In genomic region chr4:47051905-47052304, GRCm38 (mm10) we compare ENCODE assay signal across 17 mouse cellular contexts. TPM values are rescaled to one million over a fixed set of nuclear protein-coding genes. Genes with fewer than 3 reads are reported as not detected.
DNase-seq lines count a peak whose midpoint lies in the region; ATAC-seq and TF ChIP-seq lines count a peak whose summit lies in the region.
"Had no signal": no experiment of that assay in that cellular context is flagged by ENCODE, and none has a peak within 500 bp of the region (broad histone marks: within the 10 kb centered on the region; RNA-seq: fewer than 3 reads in every experiment).

No protein-coding gene starts in this region.

- no peak overlapping the region for H3K9ac ChIP-seq in kidney, embryonic 14.5 days (ENCODE audit: low read depth, low read length)
- H3K9ac ChIP-seq in forebrain, embryonic 13.5 days: no peak overlapping the region
- H3K9ac ChIP-seq: forebrain, postnatal 0 days; liver, postnatal 0 days had no signal

- 74% methylated on average over 9 of the region's 9 CpGs for WGBS in kidney, embryonic 14.5 days
- 43% methylated on average over 9 of the region's 9 CpGs for WGBS in kidney, adult 2 months
- WGBS in forebrain, embryonic 13.5 days: 73% methylated on average over 9 of the region's 9 CpGs

- peaks cover 23% of the 10 kb centered on the region for H3K4me1 ChIP-seq in kidney, embryonic 14.5 days (ENCODE audit: control insufficient read depth, insufficient read depth, low read length)
- peaks cover 41% of the 10 kb centered on the region for H3K4me1 ChIP-seq in kidney, adult 2 months (ENCODE audit: control insufficient read depth, insufficient read depth, low read length)
- H3K4me1 ChIP-seq in forebrain, embryonic 13.5 days: peaks cover 17% of the 10 kb centered on the region

- H3K9me3 ChIP-seq in kidney, embryonic 14.5 days (ENCODE audit: control insufficient read depth, low read length): no peaks in the 10 kb centered on the region
- no peaks in the 10 kb centered on the region for H3K9me3 ChIP-seq in forebrain, embryonic 13.5 days (replicated peaks)
- H3K9me3 ChIP-seq: limb, embryonic 10.5 days had no signal

- no peak overlapping the region for H3K4me2 ChIP-seq in kidney, embryonic 14.5 days (replicated peaks; ENCODE audit: low read depth, low read length)
- H3K4me2 ChIP-seq in forebrain, embryonic 13.5 days: no peak overlapping the region

- DNase-seq in adrenal gland, postnatal 14 days: peak; percentile 2
- no peak for DNase-seq in adrenal gland, postnatal 4 days (ENCODE audit: low spot score in 2 of 2)
- peak; percentile 55 for DNase-seq in kidney, adult 18-20 months
- peak; percentile 43 for DNase-seq in kidney, adult 2 months
- DNase-seq in kidney, postnatal 25 days: peak; percentile 33 to 62
- DNase-seq in layer of hippocampus, postnatal 10 days (ENCODE audit: low spot score in 2 of 2): no peak
- DNase-seq: adrenal gland, adult 2 months; cerebellum, adult 9-11 months; forebrain, postnatal 0 days; gastrocnemius, postnatal 36 days; liver, postnatal 0 days; midbrain, embryonic 14.5 days; right cerebral cortex, postnatal 4 days had no signal

- no peak for TF ChIP-seq CTCF in kidney, adult 2 months (conservative IDR thresholded peaks at IDR 0.05; ENCODE audit: insufficient read depth, insufficient read length, low read depth, low read length)

- no peaks in the 10 kb centered on the region for H3K27me3 ChIP-seq in kidney, embryonic 14.5 days (ENCODE audit: control insufficient read depth, insufficient read depth, low read length)
- no peaks in the 10 kb centered on the region for H3K27me3 ChIP-seq in kidney, adult 2 months (replicated peaks; ENCODE audit: control insufficient read depth, insufficient read depth, low read length)
- H3K27me3 ChIP-seq in forebrain, embryonic 13.5 days: no peaks in the 10 kb centered on the region

- no peak for TF ChIP-seq POLR2A in kidney, adult 2 months (IDR thresholded peaks at IDR 0.05; ENCODE audit: low read depth, low read length)

- no peaks in the 10 kb centered on the region for H3K36me3 ChIP-seq in kidney, embryonic 14.5 days (ENCODE audit: control insufficient read depth, insufficient read depth, low read length)
- H3K36me3 ChIP-seq in kidney, adult 2 months (ENCODE audit: control insufficient read depth, insufficient read depth, low read length): no peaks in the 10 kb centered on the region
- H3K36me3 ChIP-seq in forebrain, embryonic 13.5 days (ENCODE audit: poor library complexity, severe bottlenecking): no peaks in the 10 kb centered on the region
- H3K36me3 ChIP-seq: limb, embryonic 10.5 days had no signal

- no peak for ATAC-seq in kidney, embryonic 14.5 days (ENCODE audit: low FRiP score, low TSS enrichment)
- no peak for ATAC-seq in forebrain, embryonic 13.5 days
- ATAC-seq: forebrain, postnatal 0 days; liver, postnatal 0 days had no signal

- H3K27ac ChIP-seq in kidney, embryonic 14.5 days (ENCODE audit: low read depth, low read length): no peak overlapping the region
- peak overlapping the region; percentile 82 for H3K27ac ChIP-seq in kidney, adult 2 months (ENCODE audit: insufficient read depth, low read depth, low read length)
- no peak overlapping the region for H3K27ac ChIP-seq in forebrain, embryonic 13.5 days
- H3K27ac ChIP-seq: left cerebral cortex, adult 2 months had no signal

- H3K4me3 ChIP-seq in kidney, embryonic 14.5 days (ENCODE audit: low read length): no peak overlapping the region
- H3K4me3 ChIP-seq in kidney, adult 2 months (ENCODE audit: insufficient read depth, low read depth, low read length): no peak overlapping the region
- no peak overlapping the region for H3K4me3 ChIP-seq in forebrain, embryonic 13.5 days
- H3K4me3 ChIP-seq: left cerebral cortex, adult 2 months; limb, embryonic 10.5 days had no signal

RNA-seq across cellular contexts. Expression of gene Anks6, which starts 5.3 kb away (rescaled TPM):
- 4.0 and 5.6 TPM in 2 replicates for total RNA-seq in adrenal gland, postnatal 14 days (2021)
- total RNA-seq in adrenal gland, postnatal 4 days (2021): 10 to 100 TPM; 10.6 to 13.1 TPM
- polyA plus RNA-seq in kidney, embryonic 14.5 days (2014; fragmentation: Nextera tagmentation; extraction: Ambion mirVana): 3.8 and 7.2 TPM in 2 replicates
- polyA plus RNA-seq in kidney, adult 2 months (2012; rRNA removed): 16.1 and 19.2 TPM in 2 replicates
- polyA plus RNA-seq in forebrain, embryonic 13.5 days (2015; fragmentation: Nextera tagmentation; extraction: Ambion mirVana): 2.6 and 2.7 TPM in 2 replicates
- 10 to 100 TPM; 21.6 to 25.5 TPM for total RNA-seq in layer of hippocampus, postnatal 10 days (2021)

RNA-seq across cellular contexts. Expression of gene Galnt12, which starts 39.8 kb away (rescaled TPM):
- 0.74 and 1.7 TPM in 2 replicates for total RNA-seq in adrenal gland, postnatal 14 days (2021)
- 1 to 10 TPM; 2.1 to 4.0 TPM for total RNA-seq in adrenal gland, postnatal 4 days (2021)
- polyA plus RNA-seq in kidney, embryonic 14.5 days (2014; fragmentation: Nextera tagmentation; extraction: Ambion mirVana): 7.0 and 10.0 TPM in 2 replicates
- polyA plus RNA-seq in kidney, adult 2 months (2012; rRNA removed): 3.1 and 3.6 TPM in 2 replicates
- polyA plus RNA-seq in forebrain, embryonic 13.5 days (2015; fragmentation: Nextera tagmentation; extraction: Ambion mirVana): 1.2 and 1.7 TPM in 2 replicates
- 1 to 10 TPM in 1 of 2 experiments, under 1 TPM in 1; 0.60 to 1.0 TPM for total RNA-seq in layer of hippocampus, postnatal 10 days (2021)
- total RNA-seq: gastrocnemius, postnatal 36 days had no signal

Comparison
In these comparisons a context has a peak if more than half of its experiments do, and no peak if none do; other contexts are left out.
1. DNase-seq: peak in adrenal gland, postnatal 14 days (single experiment), kidney, adult 18-20 months (single experiment), kidney, adult 2 months (single experiment) and kidney, postnatal 25 days (2 of 2); none in adrenal gland, postnatal 4 days (0 of 2) and layer of hippocampus, postnatal 10 days (0 of 2).